Mouse (Mus musculus) heart, embryonic 15.5 days (tissue): ENCODE measurements around the gene Frmpd3. TPM values are rescaled to one million over a fixed set of nuclear protein-coding genes. Genes with fewer than 3 reads are reported as not detected.

ENCODE experiments used
- ATAC-seq: fragments of 200-750 bp; cut with Nextera tagmentation; replicated peaks from 2 replicates; pipeline ENCODE4 v1.8.0; 2017; ENCODE audit warnings: low read depth, moderate TSS enrichment; ENCODE audit not compliant: insufficient number of reproducible peaks, insufficient read depth, low FRiP score
- H3K27ac ChIP-seq: fragments of 300-500 bp; sonication (generic); 2 replicates; pipeline ENCODE4 v1.5.1; 2015; ENCODE audit warnings: mild to moderate bottlenecking, inconsistent platforms
- H3K27me3 ChIP-seq: fragments of 300-500 bp; sonication (generic); 2 replicates; pipeline ENCODE4 v1.6.1; 2015; ENCODE audit warnings: inconsistent platforms
- H3K36me3 ChIP-seq: fragments of 300-500 bp; sonication (generic); 2 replicates; pipeline ENCODE4 v1.6.1; 2015; ENCODE audit warnings: mild to moderate bottlenecking, inconsistent platforms
- H3K4me1 ChIP-seq: fragments of 300-500 bp; sonication (generic); replicated peaks from 2 replicates; pipeline ENCODE4 v1.6.1; 2015; ENCODE audit warnings: inconsistent platforms
- H3K4me2 ChIP-seq: fragments of 300-500 bp; sonication (generic); 2 replicates; pipeline ENCODE4 v1.6.1; 2015; ENCODE audit warnings: inconsistent platforms, mild to moderate bottlenecking, moderate library complexity
- H3K4me3 ChIP-seq: fragments of 300-500 bp; sonication (generic); 2 replicates; pipeline ENCODE4 v1.5.1; 2015; ENCODE audit warnings: mild to moderate bottlenecking, inconsistent platforms
- H3K9ac ChIP-seq: fragments of 300-500 bp; sonication (generic); 2 replicates; pipeline ENCODE4 v1.6.1; 2015; ENCODE audit warnings: mild to moderate bottlenecking, inconsistent platforms
- H3K9me3 ChIP-seq: fragments of 300-500 bp; sonication (generic); replicated peaks from 2 replicates; pipeline ENCODE4 v1.6.1; 2016; ENCODE audit warnings: inconsistent platforms
- WGBS: fragments of 180-500 bp; shearing (Covaris S2); methylation state at CpG from one replicate; pipeline ENCODE4 v1.1.7; 2015; ENCODE audit warnings: mixed read lengths; 5-methylcytosine and 5-hydroxymethylcytosine counted together
- polyA plus RNA-seq: library from polyadenylated mRNA; unstranded; fragments of >200 nt; fragmentation: Nextera tagmentation; extraction: Ambion mirVana; gene quantifications from 2 replicates; pipeline ENCODE4 v1.2.1, GENCODE M21; 2015

Frmpd3 gene
- polyA plus RNA-seq, 1 experiment from 2014 or later = 0.09 TPM

DNA sequence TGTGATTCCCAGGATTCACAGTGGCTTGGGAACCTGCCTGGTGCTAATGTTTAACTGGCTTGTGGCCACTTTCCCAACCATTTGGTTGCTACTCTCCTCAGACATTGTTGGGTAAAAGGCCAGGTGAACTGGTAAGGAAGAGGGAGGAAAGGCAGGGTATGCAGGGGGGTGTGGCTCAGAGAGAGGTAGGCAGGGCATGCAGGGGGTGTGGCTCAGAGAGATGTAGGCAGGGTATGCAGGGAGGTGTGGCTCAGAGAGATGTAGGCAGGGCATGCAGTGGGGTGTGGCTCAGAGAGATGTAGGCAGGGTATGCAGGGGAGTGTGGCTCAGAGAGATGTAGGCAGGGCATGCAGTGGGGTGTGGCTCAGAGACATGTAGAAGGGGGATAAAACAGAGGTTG is 64.4 kb downstream of the Frmpd3 start:
- Histone ChIP-seq H3K4me1 (no peaks in the 10 kb centered on the region), H3K27ac (no peak overlapping the region), H3K9ac (no peak overlapping the region), H3K36me3 (no peaks in the 10 kb centered on the region), H3K27me3 (0 out of 2 replicates have a peak, but pooled peaks cover 6% of the 10 kb centered on the region), H3K4me2 (no peak overlapping the region), H3K4me3 (no peak overlapping the region), H3K9me3 (no peaks in the 10 kb centered on the region)
- ATAC-seq = no peak

DNA sequence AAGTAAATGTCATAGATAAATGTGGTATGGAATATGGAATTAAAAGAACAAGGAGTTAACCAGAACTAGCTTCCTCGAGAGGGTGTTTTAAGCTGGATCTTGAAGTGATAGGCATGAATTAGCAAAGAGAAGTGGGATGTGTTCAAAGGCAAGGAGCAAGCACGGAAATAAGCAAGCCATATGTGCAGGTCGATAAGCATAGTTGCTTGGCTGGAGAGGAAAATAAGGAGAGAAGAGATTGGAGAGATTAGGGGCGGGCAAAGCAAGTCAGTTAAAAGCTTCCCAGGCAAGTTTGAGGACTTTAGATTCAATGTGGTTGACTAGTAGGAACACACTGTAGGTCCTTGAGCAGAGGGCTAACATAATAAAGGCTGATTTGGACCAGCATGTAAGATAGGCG is 65.5 kb downstream of the Frmpd3 start:
- no peak overlapping the region for H3K9ac ChIP-seq
- H3K36me3 ChIP-seq = no peaks in the 10 kb centered on the region
- 0 out of 2 replicates have a peak, but pooled peaks cover 6% of the 10 kb centered on the region for H3K27me3 ChIP-seq
- no peak overlapping the region for H3K4me2 ChIP-seq
- WGBS = 67% methylated on average over 5 of the region's 5 CpGs
- no peaks in the 10 kb centered on the region for H3K4me1 ChIP-seq
- no peaks in the 10 kb centered on the region for H3K9me3 ChIP-seq
- ATAC-seq = no peak
- H3K27ac ChIP-seq = no peak overlapping the region
- H3K4me3 ChIP-seq = no peak overlapping the region

DNA sequence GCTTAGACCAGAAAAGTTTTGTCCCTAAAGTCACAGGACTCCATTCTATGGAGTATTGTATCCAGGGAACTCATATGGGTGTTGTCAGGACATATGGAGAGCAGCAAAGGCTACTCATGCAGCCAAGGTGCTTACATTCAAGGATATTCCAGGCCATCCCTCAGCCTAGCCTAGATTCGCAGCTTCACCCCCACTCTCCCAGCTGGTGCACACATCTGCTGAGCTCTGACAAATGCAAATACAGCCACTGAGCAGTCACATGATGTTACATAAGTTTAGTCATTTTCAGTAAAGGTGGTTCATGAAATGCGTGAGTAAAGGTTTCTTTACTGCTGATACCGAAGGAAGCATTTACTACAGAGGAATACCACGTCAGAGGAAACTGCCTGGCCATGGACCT is 76.4 kb downstream of the Frmpd3 start:
- no peak for ATAC-seq

DNA sequence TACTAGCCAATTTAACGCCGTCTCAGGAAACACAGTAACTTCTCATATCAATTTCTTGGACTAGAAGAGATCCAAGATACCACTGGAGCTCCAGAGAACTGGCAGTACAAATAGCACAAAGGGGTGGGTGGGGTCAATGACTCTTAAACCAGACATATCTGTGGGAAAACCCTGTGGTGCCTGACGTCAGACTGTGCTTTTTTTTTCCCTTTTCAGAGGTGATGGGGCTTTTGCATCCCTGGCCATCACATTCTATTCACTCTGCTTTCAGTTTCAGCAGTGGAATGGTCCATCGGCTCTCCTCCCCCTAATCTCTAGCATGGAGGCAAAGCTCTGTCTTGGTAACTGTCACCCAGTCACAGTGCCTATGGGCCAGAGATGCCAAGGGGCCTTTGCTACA is 85.1 kb downstream of the Frmpd3 start:
- H3K4me1 ChIP-seq = no peaks in the 10 kb centered on the region
- WGBS = 58% methylated on average over 4 of the region's 4 CpGs
- ATAC-seq = no peak

More for the DNA sequence above, 76.4 kb downstream of the Frmpd3 start:
- WGBS = 75% methylated on average over 4 of the region's 4 CpGs
- Histone ChIP-seq H3K4me2 (no peak overlapping the region), H3K9ac (no peak overlapping the region), H3K4me3 (no peak overlapping the region), H3K27ac (no peak overlapping the region), H3K4me1 (no peaks in the 10 kb centered on the region), H3K27me3 (no peaks in the 10 kb centered on the region), H3K9me3 (no peaks in the 10 kb centered on the region), H3K36me3 (no peaks in the 10 kb centered on the region)

DNA sequence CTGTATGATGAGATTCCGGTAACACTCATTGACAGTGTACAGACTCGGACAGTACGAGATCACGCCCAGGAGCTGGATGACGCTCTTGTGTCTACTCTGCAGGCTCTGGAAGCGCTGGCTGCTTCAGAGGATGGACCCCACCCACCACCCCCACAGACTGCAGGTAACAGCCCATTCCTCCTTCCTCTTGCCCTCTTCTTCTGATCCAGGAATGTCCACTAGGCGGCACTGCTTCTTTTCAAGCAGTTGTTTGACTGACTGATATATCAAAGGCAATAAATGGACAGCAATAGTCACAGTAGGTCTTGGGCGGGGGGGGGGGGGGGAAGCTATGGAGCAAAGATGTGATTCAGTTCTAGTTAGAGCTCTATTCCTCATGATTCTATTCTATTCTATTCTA is 86.2 kb downstream of the Frmpd3 start:
- no peak overlapping the region for H3K4me2 ChIP-seq
- H3K27ac ChIP-seq = no peak overlapping the region
- H3K9ac ChIP-seq = no peak overlapping the region
- H3K4me3 ChIP-seq = no peak overlapping the region
- H3K36me3 ChIP-seq = no peaks in the 10 kb centered on the region
- 61% methylated on average over 7 of the region's 8 CpGs for WGBS
- ATAC-seq = no peak
- no peaks in the 10 kb centered on the region for H3K4me1 ChIP-seq
- peaks cover 4% of the 10 kb centered on the region; the same call in 1 of the 2 replicates for H3K27me3 ChIP-seq
- no peaks in the 10 kb centered on the region for H3K9me3 ChIP-seq

More for the DNA sequence above, 85.1 kb downstream of the Frmpd3 start:
- Histone ChIP-seq H3K4me3 (no peak overlapping the region), H3K36me3 (no peaks in the 10 kb centered on the region), H3K27me3 (peaks cover 4% of the 10 kb centered on the region; the same call in 1 of the 2 replicates), H3K4me2 (no peak overlapping the region), H3K9ac (no peak overlapping the region), H3K27ac (no peak overlapping the region), H3K9me3 (no peaks in the 10 kb centered on the region)

DNA sequence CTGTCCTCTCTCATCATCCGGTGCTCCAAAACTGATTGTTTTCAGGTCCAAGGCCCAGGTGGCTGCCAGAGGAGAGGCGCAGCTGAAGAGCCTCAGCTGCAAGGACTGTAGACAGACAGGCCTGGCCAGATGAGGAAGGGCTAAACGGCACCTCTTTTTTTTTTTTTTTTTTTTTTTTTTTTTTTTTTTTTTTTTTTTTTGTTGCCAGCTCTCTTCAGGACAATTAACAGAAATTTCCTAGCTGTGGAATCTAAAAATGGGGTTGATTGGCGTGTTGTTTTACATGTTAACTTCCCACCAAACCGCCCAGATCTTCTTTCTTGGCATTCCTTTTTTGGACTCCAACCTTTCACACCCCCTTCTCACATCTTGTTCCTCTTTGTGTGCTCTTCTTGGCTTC is 87.9 kb downstream of the Frmpd3 start:
- Histone ChIP-seq H3K4me3 (no peak overlapping the region), H3K4me2 (no peak overlapping the region), H3K27ac (no peak overlapping the region), H3K9ac (no peak overlapping the region), H3K4me1 (no peaks in the 10 kb centered on the region), H3K27me3 (peaks cover 4% of the 10 kb centered on the region; the same call in 1 of the 2 replicates), H3K36me3 (no peaks in the 10 kb centered on the region), H3K9me3 (no peaks in the 10 kb centered on the region)
- no peak for ATAC-seq
- 74% methylated on average over 5 of the region's 5 CpGs for WGBS

DNA sequence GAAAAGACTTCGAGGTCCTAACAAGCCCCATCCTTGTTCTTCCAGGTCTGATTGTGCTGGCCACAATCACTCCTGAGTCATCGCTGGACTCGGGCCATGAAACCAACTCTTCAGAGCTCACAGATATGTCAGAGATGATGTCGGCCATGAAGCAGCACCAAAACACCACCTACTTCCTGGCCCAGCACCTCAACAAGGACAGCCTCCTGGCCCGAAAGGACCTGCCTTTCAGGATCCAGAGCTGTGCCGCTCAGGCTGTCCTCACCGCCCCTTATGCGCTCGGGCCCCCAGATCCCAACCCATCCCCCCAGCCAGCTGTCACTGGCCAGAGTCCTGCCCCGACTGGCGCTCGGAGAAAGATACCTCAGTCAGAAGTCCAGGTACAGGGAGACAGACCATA is 88.4 kb downstream of the Frmpd3 start:
- Histone ChIP-seq H3K36me3 (no peaks in the 10 kb centered on the region), H3K4me3 (no peak overlapping the region), H3K4me2 (no peak overlapping the region), H3K4me1 (no peaks in the 10 kb centered on the region), H3K27me3 (peaks cover 4% of the 10 kb centered on the region), H3K9me3 (no peaks in the 10 kb centered on the region), H3K27ac (no peak overlapping the region), H3K9ac (no peak overlapping the region)
- 73% methylated on average over 12 of the region's 12 CpGs for WGBS
- no peak for ATAC-seq

DNA sequence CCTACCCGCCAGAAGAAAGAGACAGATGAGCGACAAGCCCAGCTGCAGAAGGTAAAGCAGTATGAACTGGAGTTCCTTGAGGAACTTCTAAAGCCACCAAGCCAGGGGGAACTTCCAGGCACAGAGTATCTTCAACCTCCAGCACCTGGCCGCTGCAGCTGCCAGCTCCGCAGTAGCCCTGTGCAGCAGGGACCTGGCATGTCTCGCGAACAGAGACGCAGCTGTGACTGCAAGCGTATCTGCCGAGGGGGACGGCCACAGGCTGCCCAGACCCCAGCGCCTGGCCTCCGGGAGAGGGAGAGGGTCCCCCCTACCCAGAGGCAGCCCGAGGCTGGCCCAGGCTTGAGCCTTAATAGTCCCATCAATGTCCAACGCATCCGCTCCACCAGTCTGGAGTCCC is 89.9 kb downstream of the Frmpd3 start:
- Histone ChIP-seq H3K4me1 (no peaks in the 10 kb centered on the region), H3K4me3 (no peak overlapping the region), H3K27me3 (peaks cover 4% of the 10 kb centered on the region), H3K27ac (no peak overlapping the region), H3K9ac (no peak overlapping the region), H3K36me3 (no peaks in the 10 kb centered on the region), H3K4me2 (no peak overlapping the region), H3K9me3 (no peaks in the 10 kb centered on the region)
- no peak for ATAC-seq
- 77% methylated on average over 15 of the region's 15 CpGs for WGBS

DNA sequence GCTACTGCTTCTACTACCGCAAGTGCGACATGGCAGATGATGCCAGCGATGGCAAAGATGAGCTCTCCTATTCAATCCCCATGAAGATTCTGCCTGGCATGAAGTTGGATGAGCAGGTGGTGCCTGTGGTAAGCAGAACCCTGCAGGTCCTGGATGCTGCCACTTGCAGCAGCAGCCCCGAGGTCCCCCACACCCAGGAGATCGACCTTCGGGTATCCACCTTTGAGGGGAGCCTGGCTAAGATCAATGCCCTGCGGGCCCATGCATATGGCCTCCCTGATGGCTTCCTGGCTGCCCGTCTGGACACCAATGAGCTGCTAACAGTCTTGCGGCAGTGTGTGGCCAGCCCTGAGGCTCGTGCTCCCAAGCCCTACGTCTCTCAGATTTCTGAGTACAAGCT is 90.7 kb downstream of the Frmpd3 start:
- Histone ChIP-seq H3K27ac (no peak overlapping the region), H3K36me3 (no peaks in the 10 kb centered on the region), H3K9ac (no peak overlapping the region), H3K4me1 (no peaks in the 10 kb centered on the region), H3K27me3 (peaks cover 4% of the 10 kb centered on the region), H3K9me3 (no peaks in the 10 kb centered on the region), H3K4me3 (no peak overlapping the region), H3K4me2 (peak overlapping the region; percentile 31)
- 77% methylated on average over 11 of the region's 11 CpGs for WGBS
- ATAC-seq = no peak

DNA sequence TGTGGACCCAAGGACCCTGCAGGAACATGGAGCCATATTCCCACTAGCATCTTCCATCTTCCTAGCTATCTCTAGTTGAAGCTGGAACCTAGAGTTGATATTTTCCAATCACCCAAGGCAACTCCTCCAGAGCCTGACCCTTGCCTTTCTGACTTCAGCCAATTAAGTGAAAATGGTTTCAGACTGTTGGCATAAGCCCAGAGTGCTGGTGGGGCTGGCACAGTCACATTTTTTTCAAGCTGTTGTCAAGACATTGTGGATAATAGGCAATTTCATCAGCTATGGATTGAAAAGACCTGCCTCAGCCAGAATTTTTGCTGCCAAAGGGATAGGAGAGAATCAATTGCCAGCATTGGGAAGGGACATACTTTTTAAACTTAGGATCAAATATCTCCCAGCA is 95.8 kb downstream of the Frmpd3 start:
- no peaks in the 10 kb centered on the region for H3K4me1 ChIP-seq
- ATAC-seq = no peak

DNA sequence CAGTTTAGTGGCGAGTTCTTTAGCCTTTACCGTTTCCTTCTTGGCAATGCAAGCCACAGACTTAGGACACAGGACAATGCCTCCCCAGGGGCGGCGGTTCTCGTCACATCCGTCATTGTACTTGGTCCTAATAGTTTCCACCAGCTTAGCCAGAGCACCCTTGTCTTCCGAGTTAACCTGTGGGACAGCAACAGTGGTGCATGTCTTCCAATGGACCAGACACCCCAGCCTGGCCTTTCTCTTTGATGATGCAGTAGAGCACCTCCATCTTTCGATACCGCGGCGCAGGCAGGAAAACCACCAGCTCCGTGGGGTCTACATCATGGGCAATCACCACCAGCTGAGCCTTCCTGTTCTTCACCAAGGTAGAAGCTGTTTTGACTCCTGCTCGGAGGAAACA is 103.5 kb downstream of the Frmpd3 start:
- H3K27ac ChIP-seq = no peak overlapping the region
- no peaks in the 10 kb centered on the region for H3K36me3 ChIP-seq
- no peak for ATAC-seq
- H3K27me3 ChIP-seq = no peaks in the 10 kb centered on the region
- no peaks in the 10 kb centered on the region for H3K9me3 ChIP-seq
- no peak overlapping the region for H3K4me3 ChIP-seq
- H3K4me2 ChIP-seq = no peak overlapping the region
- 76% methylated on average over 13 of the region's 13 CpGs for WGBS
- no peak overlapping the region for H3K9ac ChIP-seq
- H3K4me1 ChIP-seq = no peaks in the 10 kb centered on the region

More for the DNA sequence above, 95.8 kb downstream of the Frmpd3 start:
- Histone ChIP-seq H3K9ac (no peak overlapping the region), H3K27me3 (no peaks in the 10 kb centered on the region; the same call in 1 of the 2 replicates), H3K4me2 (no peak overlapping the region), H3K4me3 (no peak overlapping the region), H3K9me3 (no peaks in the 10 kb centered on the region), H3K27ac (no peak overlapping the region), H3K36me3 (no peaks in the 10 kb centered on the region)

DNA sequence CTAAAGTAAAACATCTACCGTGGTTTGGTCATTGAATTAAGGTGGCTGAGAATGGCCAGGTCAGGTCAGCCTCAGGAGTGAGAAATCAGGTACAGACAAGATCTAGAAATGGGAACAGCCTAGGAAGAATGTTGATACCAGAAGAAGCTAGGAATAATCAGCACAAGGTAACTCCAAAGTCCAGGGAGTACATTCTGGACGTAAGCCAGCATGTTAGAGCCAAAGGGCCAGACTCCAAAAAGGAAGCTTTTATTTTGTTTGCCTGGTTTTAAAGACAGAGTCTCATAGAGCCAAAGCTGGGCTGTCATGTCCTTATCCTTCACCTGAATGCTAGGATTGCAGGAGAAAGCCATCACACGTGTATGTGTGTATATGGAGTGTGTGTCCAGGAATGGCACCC is 108.0 kb downstream of the Frmpd3 start:
- H3K4me3 ChIP-seq = no peak overlapping the region
- no peak for ATAC-seq
- no peaks in the 10 kb centered on the region for H3K27me3 ChIP-seq
- H3K9me3 ChIP-seq = no peaks in the 10 kb centered on the region
- no peaks in the 10 kb centered on the region for H3K36me3 ChIP-seq
- H3K9ac ChIP-seq = no peak overlapping the region
- no peaks in the 10 kb centered on the region for H3K4me1 ChIP-seq
- no peak overlapping the region for H3K4me2 ChIP-seq
- no peak overlapping the region for H3K27ac ChIP-seq
- WGBS = 51% methylated on average over 3 of the region's 3 CpGs
